ENCODE assay signal across 8 mouse cellular contexts in genomic region chr13:55635146-55635571, GRCm38 (mm10). TPM values are rescaled to one million over a fixed set of nuclear protein-coding genes. Genes with fewer than 3 reads are reported as not detected.
DNase-seq lines count a peak whose midpoint lies in the region; ATAC-seq and TF ChIP-seq lines count a peak whose summit lies in the region.

No protein-coding gene starts in this region.

- H3K27ac ChIP-seq in lung, embryonic 14.5 days (ENCODE audit: low read depth) = no peak overlapping the region
- H3K27ac ChIP-seq in embryonic facial prominence, embryonic 14.5 days (replicated peaks; ENCODE audit: low read depth, low read length) = no peak overlapping the region
- H3K27ac ChIP-seq in intestine, embryonic 16.5 days (ENCODE audit: low read length) = no peak overlapping the region
- peak overlapping the region; percentile 72 for H3K27ac ChIP-seq in neural tube, embryonic 13.5 days (replicated peaks)

- H3K27me3 ChIP-seq in lung, embryonic 14.5 days (ENCODE audit: insufficient read depth, low read length) = no peaks in the 10 kb centered on the region
- H3K27me3 ChIP-seq in embryonic facial prominence, embryonic 14.5 days (replicated peaks; ENCODE audit: control insufficient read depth, insufficient read depth, low read length) = no peaks in the 10 kb centered on the region
- no peaks in the 10 kb centered on the region for H3K27me3 ChIP-seq in intestine, embryonic 16.5 days (replicated peaks; ENCODE audit: control insufficient read depth, insufficient read depth, low read length)
- no peaks in the 10 kb centered on the region for H3K27me3 ChIP-seq in neural tube, embryonic 13.5 days

- H3K9ac ChIP-seq in lung, embryonic 14.5 days = peak overlapping the region; percentile 90
- H3K9ac ChIP-seq in embryonic facial prominence, embryonic 14.5 days (ENCODE audit: low read depth, low read length) = peak overlapping the region; percentile 84
- H3K9ac ChIP-seq in intestine, embryonic 16.5 days (ENCODE audit: low read depth, low read length) = peak overlapping the region; percentile 97
- peak overlapping the region; percentile 94 for H3K9ac ChIP-seq in neural tube, embryonic 13.5 days

- WGBS in lung, embryonic 14.5 days = under 1% methylated on average over 40 of the region's 40 CpGs
- 3% methylated on average over 19 of the region's 40 CpGs for WGBS in embryonic facial prominence, embryonic 14.5 days
- WGBS in intestine, embryonic 16.5 days = under 1% methylated on average over 40 of the region's 40 CpGs
- WGBS in neural tube, embryonic 13.5 days = under 1% methylated on average over 40 of the region's 40 CpGs

- no peak for DNase-seq in lung, embryonic 14.5 days
- no peak for DNase-seq in lung, adult 18-20 months
- DNase-seq in embryonic facial prominence, embryonic 14.5 days (ENCODE audit: low spot score) = no peak
- DNase-seq in retina, embryonic 14.5 days (ENCODE audit: low spot score) = no peak
- DNase-seq in thymus, postnatal 0 days (ENCODE audit: low spot score) = no peak
- no peak for DNase-seq in gastrocnemius, postnatal 4 days (ENCODE audit: low spot score in 2 of 2)

- H3K4me1 ChIP-seq in lung, embryonic 14.5 days (ENCODE audit: insufficient read depth) = peaks cover 3% of the 10 kb centered on the region; the same call in 1 of the 2 replicates
- peaks cover 8% of the 10 kb centered on the region for H3K4me1 ChIP-seq in embryonic facial prominence, embryonic 14.5 days (ENCODE audit: control insufficient read depth, insufficient read depth, low read length)
- peaks cover 8% of the 10 kb centered on the region for H3K4me1 ChIP-seq in intestine, embryonic 16.5 days (ENCODE audit: control insufficient read depth, insufficient read depth, low read length)
- peaks cover 25% of the 10 kb centered on the region for H3K4me1 ChIP-seq in neural tube, embryonic 13.5 days (replicated peaks)

- TF ChIP-seq CTCF in lung, embryonic 14.5 days (IDR thresholded peaks at IDR 0.05; ENCODE audit: low read depth) = no peak

- H3K4me3 ChIP-seq in lung, embryonic 14.5 days (ENCODE audit: low read depth, low read length) = peak overlapping the region; percentile 94
- peak overlapping the region; percentile 78 for H3K4me3 ChIP-seq in embryonic facial prominence, embryonic 14.5 days (ENCODE audit: low read depth, low read length)
- H3K4me3 ChIP-seq in intestine, embryonic 16.5 days (ENCODE audit: low read length) = peak overlapping the region; percentile 99
- peak overlapping the region; percentile 97 for H3K4me3 ChIP-seq in neural tube, embryonic 13.5 days

- H3K9me3 ChIP-seq in lung, embryonic 14.5 days (ENCODE audit: low read depth, low read length) = no peaks in the 10 kb centered on the region
- no peaks in the 10 kb centered on the region for H3K9me3 ChIP-seq in embryonic facial prominence, embryonic 14.5 days (ENCODE audit: control insufficient read depth, low read length)
- no peaks in the 10 kb centered on the region for H3K9me3 ChIP-seq in intestine, embryonic 16.5 days (ENCODE audit: control insufficient read depth, low read length)
- H3K9me3 ChIP-seq in neural tube, embryonic 13.5 days = no peaks in the 10 kb centered on the region

- H3K36me3 ChIP-seq in lung, embryonic 14.5 days (ENCODE audit: insufficient read depth) = peaks cover 49% of the 10 kb centered on the region
- H3K36me3 ChIP-seq in embryonic facial prominence, embryonic 14.5 days (ENCODE audit: control insufficient read depth, insufficient read depth, low read length) = peaks cover 44% of the 10 kb centered on the region
- peaks cover 4% of the 10 kb centered on the region for H3K36me3 ChIP-seq in intestine, embryonic 16.5 days (ENCODE audit: control insufficient read depth, insufficient read depth, low read length)
- peaks cover 60% of the 10 kb centered on the region for H3K36me3 ChIP-seq in neural tube, embryonic 13.5 days

- H3K4me2 ChIP-seq in lung, embryonic 14.5 days = peak overlapping the region; percentile 70
- peak overlapping the region; percentile 82 for H3K4me2 ChIP-seq in embryonic facial prominence, embryonic 14.5 days (ENCODE audit: low read depth, low read length)
- H3K4me2 ChIP-seq in intestine, embryonic 16.5 days (ENCODE audit: low read depth, low read length) = peak overlapping the region; percentile 88
- peak overlapping the region; percentile 93 for H3K4me2 ChIP-seq in neural tube, embryonic 13.5 days

- peak; percentile 51; the same call in 1 of the 2 replicates for ATAC-seq in lung, embryonic 14.5 days (ENCODE audit: insufficient read depth)
- peak; percentile 34; the same call in 1 of the 2 replicates for ATAC-seq in embryonic facial prominence, embryonic 14.5 days (ENCODE audit: low read depth)
- peak; percentile 57 for ATAC-seq in intestine, embryonic 16.5 days
- ATAC-seq in neural tube, embryonic 13.5 days (ENCODE audit: low read depth) = peak; percentile 61

RNA-seq across cellular contexts. Expression of gene Ddx46, which starts 0.3 kb away (rescaled TPM):
- polyA plus RNA-seq in lung, embryonic 14.5 days (2014; fragmentation: Nextera tagmentation; extraction: Ambion mirVana) = 38.5 and 43.7 TPM in 2 replicates
- 32.0 and 38.7 TPM in 2 replicates for polyA plus RNA-seq in embryonic facial prominence, embryonic 14.5 days (2014; fragmentation: Nextera tagmentation; extraction: Ambion mirVana)
- 26.7 and 27.2 TPM in 2 replicates for polyA plus RNA-seq in intestine, embryonic 16.5 days (2015; fragmentation: Nextera tagmentation; extraction: Ambion mirVana)
- polyA plus RNA-seq in neural tube, embryonic 13.5 days (2015; fragmentation: Nextera tagmentation; extraction: Ambion mirVana) = 27.5 and 27.8 TPM in 2 replicates
- polyA plus RNA-seq in thymus, postnatal 0 days (2015; fragmentation: Nextera tagmentation; extraction: Ambion mirVana) = 37.0 and 39.1 TPM in 2 replicates
- total RNA-seq in gastrocnemius, postnatal 4 days (2021) = 10 to 100 TPM; 28.2 to 35.0 TPM

RNA-seq across cellular contexts. Expression of gene Caml, which starts 12.4 kb away (rescaled TPM):
- 54.9 and 55.8 TPM in 2 replicates for polyA plus RNA-seq in lung, embryonic 14.5 days (2014; fragmentation: Nextera tagmentation; extraction: Ambion mirVana)
- 57.7 and 59.8 TPM in 2 replicates for polyA plus RNA-seq in embryonic facial prominence, embryonic 14.5 days (2014; fragmentation: Nextera tagmentation; extraction: Ambion mirVana)
- polyA plus RNA-seq in intestine, embryonic 16.5 days (2015; fragmentation: Nextera tagmentation; extraction: Ambion mirVana) = 40.7 and 44.0 TPM in 2 replicates
- polyA plus RNA-seq in neural tube, embryonic 13.5 days (2015; fragmentation: Nextera tagmentation; extraction: Ambion mirVana) = 111 TPM in 2 replicates
- 35.9 and 38.3 TPM in 2 replicates for polyA plus RNA-seq in thymus, postnatal 0 days (2015; fragmentation: Nextera tagmentation; extraction: Ambion mirVana)
- 10 to 100 TPM; 22.2 to 22.7 TPM for total RNA-seq in gastrocnemius, postnatal 4 days (2021)

RNA-seq across cellular contexts. Expression of gene B4galt7, which starts 35.5 kb away (rescaled TPM):
- 16.3 and 22.1 TPM in 2 replicates for polyA plus RNA-seq in lung, embryonic 14.5 days (2014; fragmentation: Nextera tagmentation; extraction: Ambion mirVana)
- 9.3 and 10.3 TPM in 2 replicates for polyA plus RNA-seq in embryonic facial prominence, embryonic 14.5 days (2014; fragmentation: Nextera tagmentation; extraction: Ambion mirVana)
- polyA plus RNA-seq in intestine, embryonic 16.5 days (2015; fragmentation: Nextera tagmentation; extraction: Ambion mirVana) = 20.7 and 21.6 TPM in 2 replicates
- 44.3 and 48.1 TPM in 2 replicates for polyA plus RNA-seq in neural tube, embryonic 13.5 days (2015; fragmentation: Nextera tagmentation; extraction: Ambion mirVana)
- polyA plus RNA-seq in thymus, postnatal 0 days (2015; fragmentation: Nextera tagmentation; extraction: Ambion mirVana) = 20.2 and 24.1 TPM in 2 replicates
- 10 to 100 TPM; 11.0 to 12.1 TPM for total RNA-seq in gastrocnemius, postnatal 4 days (2021)

RNA-seq across cellular contexts. Expression of gene B230219D22Rik, which starts 57.8 kb away (rescaled TPM):
- 79.7 and 84.8 TPM in 2 replicates for polyA plus RNA-seq in lung, embryonic 14.5 days (2014; fragmentation: Nextera tagmentation; extraction: Ambion mirVana)
- polyA plus RNA-seq in embryonic facial prominence, embryonic 14.5 days (2014; fragmentation: Nextera tagmentation; extraction: Ambion mirVana) = 57.5 and 60.8 TPM in 2 replicates
- 34.3 and 34.8 TPM in 2 replicates for polyA plus RNA-seq in intestine, embryonic 16.5 days (2015; fragmentation: Nextera tagmentation; extraction: Ambion mirVana)
- polyA plus RNA-seq in neural tube, embryonic 13.5 days (2015; fragmentation: Nextera tagmentation; extraction: Ambion mirVana) = 69.7 and 73.4 TPM in 2 replicates
- 35.1 and 45.0 TPM in 2 replicates for polyA plus RNA-seq in thymus, postnatal 0 days (2015; fragmentation: Nextera tagmentation; extraction: Ambion mirVana)
- 10 to 100 TPM; 48.9 to 49.4 TPM for total RNA-seq in gastrocnemius, postnatal 4 days (2021)
